Mouse (Mus musculus) brain, embryonic 14.5 days (tissue): ENCODE measurements around the gene Bricd5.

Experiments
- CTCF ChIP-seq: fragments of 200-500 bp; IDR thresholded peaks from 2 replicates; pipeline ENCODE4 v1.5.1; 2012; ENCODE audit warnings: inconsistent platforms, mild to moderate bottlenecking, moderate library complexity, borderline replicate concordance; ENCODE audit not compliant: insufficient read depth, insufficient read length; ENCODE audit errors: extremely low read depth
- POLR2A ChIP-seq: fragments of 200-500 bp; IDR thresholded peaks from 2 replicates; pipeline ENCODE4 v1.6.1; 2012; ENCODE audit warnings: mild to moderate bottlenecking, inconsistent platforms, borderline replicate concordance; ENCODE audit not compliant: poor library complexity, insufficient read depth, insufficient read length, severe bottlenecking; ENCODE audit errors: extremely low read depth

GRCm38 (mm10) chr17:24449507-24449906 is 24.2 kb upstream of the Bricd5 start:
- TF ChIP-seq POLR2A (no peak), CTCF (no peak)
